Mouse (Mus musculus): ENCODE data around the gene Ppp1r14a.

- no peak for TF ChIP-seq CTCF (conservative IDR thresholded peaks at IDR 0.05; ENCODE audit: low read length)
- TF ChIP-seq NANOG (IDR thresholded peaks at IDR 0.05; ENCODE audit: borderline replicate concordance, low read length), result no peak
- TF ChIP-seq POU5F1 (IDR thresholded peaks at IDR 0.05; ENCODE audit: borderline replicate concordance, low read length), result no peak
Measured at GRCm38 (mm10) chr7:29279261-29279660, 9.8 kb upstream of the Ppp1r14a start.

All from E14TG2a.4 (cell line).